Mouse (Mus musculus) G1E (cell line): ENCODE measurements around the gene Asxl1. TPM values are rescaled to one million over a fixed set of nuclear protein-coding genes. Genes with fewer than 3 reads are reported as not detected.

Source experiments
- ATAC-seq: 2 replicates; pipeline ENCODE4 v1.8.0; 2016; ENCODE audit warnings: mild to moderate bottlenecking; ENCODE audit not compliant: insufficient number of reproducible peaks, poor library complexity, low FRiP score, severe bottlenecking; ENCODE audit errors: extremely low read depth
- DNase-seq: peaks from one replicate; pipeline ENCODE4 v3.0.0; 2012; ENCODE audit warnings: low spot score
- H3K27me3 ChIP-seq: 2 replicates; pipeline ENCODE4 v1.6.1; 2012; ENCODE audit warnings: mild to moderate bottlenecking, low read length, inconsistent platforms; ENCODE audit not compliant: insufficient read depth
- H3K36me3 ChIP-seq: replicated peaks from 2 replicates; pipeline ENCODE3; 2012; ENCODE audit warnings: mild to moderate bottlenecking, inconsistent platforms
- H3K4me1 ChIP-seq: 2 replicates; pipeline ENCODE4 v1.6.1; 2012; ENCODE audit warnings: low read depth, low read length, inconsistent platforms, mixed read lengths; ENCODE audit not compliant: insufficient read depth
- H3K4me3 ChIP-seq: 2 replicates; pipeline ENCODE4 v1.5.1; 2012; ENCODE audit warnings: low read depth, mild to moderate bottlenecking, inconsistent platforms, low read length, moderate library complexity, mixed read lengths
- H3K9me3 ChIP-seq: replicated peaks from 2 replicates; pipeline ENCODE4 v1.6.1; 2012; ENCODE audit warnings: inconsistent platforms
- CTCF ChIP-seq: IDR thresholded peaks from 2 replicates; pipeline ENCODE4 v1.5.1; 2012; ENCODE audit warnings: low read depth, low read length, inconsistent platforms, mixed read lengths
- GATA1 ChIP-seq: IDR thresholded peaks from 2 replicates; pipeline ENCODE4 v1.6.1; 2012; ENCODE audit warnings: borderline replicate concordance, low read length, inconsistent platforms, mixed read lengths
- GATA2 ChIP-seq: IDR thresholded peaks from 2 replicates; pipeline ENCODE4 v1.6.1; 2012; ENCODE audit warnings: low read depth, low read length, inconsistent platforms, borderline replicate concordance
- POLR2AphosphoS5 ChIP-seq: IDR thresholded peaks from 2 replicates; pipeline ENCODE4 v1.6.1; 2012; ENCODE audit warnings: low read depth, low read length, inconsistent platforms; ENCODE audit not compliant: insufficient replicate concordance
- TAL1 ChIP-seq: conservative IDR thresholded peaks from 2 replicates; pipeline ENCODE4 v1.6.1; 2012; ENCODE audit warnings: low read depth, low read length, inconsistent platforms, mixed read lengths
- polyA plus RNA-seq: library from polyadenylated mRNA; stranded (reverse); fragments of >175 nt; gene quantifications from 2 replicates; pipeline ENCODE4 v1.2.3, GENCODE M21; 2012
- total RNA-seq, 2 experiments: library from RNA; stranded (forward) in 1 of 2; stranded (reverse) in 1 of 2; fragments of 200-1000 nt in 1 of 2; fragments of >200 nt in 1 of 2; fragmentation: Nextera tagmentation in 1 of 2; gene quantifications; 2 replicates each; pipeline ENCODE4 v1.2.3; 2014 to 2017

Gene Asxl1
- total and polyA plus RNA-seq, 3 experiments, result 16.8 to 54.3 (median 50.0) TPM

DNA sequence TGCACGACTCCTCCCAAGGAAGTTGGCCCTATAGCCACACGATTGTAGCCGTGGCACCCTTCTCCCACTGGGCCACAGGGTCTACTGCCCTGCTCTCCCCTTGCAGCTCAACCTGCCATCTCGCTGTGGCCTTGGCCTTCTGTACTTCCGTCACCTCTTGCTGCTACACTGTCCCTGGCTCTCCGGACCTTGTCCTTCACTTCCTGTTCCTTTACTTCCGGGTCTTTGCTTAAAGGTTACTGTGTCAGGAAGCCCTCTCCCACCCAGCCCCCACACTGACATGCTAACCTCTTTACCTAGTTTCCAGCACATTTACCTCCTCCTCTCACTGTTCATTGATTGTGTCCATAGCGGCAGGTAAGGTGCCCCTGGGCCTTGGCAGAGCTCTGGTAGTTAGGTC lies 78.9 kb downstream of the Asxl1 start:
- Histone ChIP-seq H3K36me3 (peaks cover 82% of the 10 kb centered on the region), H3K27me3 (no peaks in the 10 kb centered on the region; the same call in 1 of the 2 replicates), H3K9me3 (no peaks in the 10 kb centered on the region), H3K4me1 (peaks cover 72% of the 10 kb centered on the region), H3K4me3 (no peak overlapping the region)
- ATAC-seq (no peak), DNase-seq (no peak)
- TF ChIP-seq CTCF (no peak), TAL1 (no peak), POLR2AphosphoS5 (no peak), GATA2 (no peak), GATA1 (no peak)

DNA sequence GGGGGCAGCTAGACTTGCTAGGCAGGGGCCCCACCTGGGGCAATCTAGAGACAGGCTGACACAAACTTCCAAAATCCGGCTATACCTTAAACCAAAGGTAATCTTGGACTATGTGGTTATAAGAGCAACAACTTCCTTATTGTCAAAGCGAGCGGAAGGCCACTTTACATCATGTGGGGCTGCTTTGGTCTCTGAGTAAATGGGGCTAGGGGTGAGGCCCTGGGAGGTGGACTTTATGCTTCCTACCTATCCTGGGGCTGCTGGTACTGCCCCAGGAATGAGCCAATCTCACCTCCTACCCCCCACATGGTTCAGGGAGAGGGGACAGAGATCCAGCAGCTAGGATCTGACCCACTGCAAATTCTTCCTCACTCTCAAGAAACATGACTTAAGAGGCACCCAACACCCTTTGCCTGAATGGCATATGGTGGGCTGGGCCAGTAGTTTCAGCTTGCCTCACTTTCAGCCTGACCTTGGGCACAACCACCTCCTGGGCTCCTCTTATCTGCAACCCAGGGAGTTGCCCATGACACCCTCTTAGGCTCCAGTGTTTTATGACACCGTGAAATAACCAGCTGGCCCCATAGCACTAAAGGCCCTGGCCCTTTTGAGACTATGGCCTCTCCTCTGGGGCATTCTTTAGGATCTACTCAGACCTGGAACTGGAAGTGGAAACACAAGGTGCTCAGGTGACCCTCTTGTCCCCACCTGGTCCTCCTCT lies 79.7 kb downstream of the Asxl1 start:
- Histone ChIP-seq H3K27me3 (no peaks in the 10 kb centered on the region; the same call in 1 of the 2 replicates), H3K4me1 (peaks cover 78% of the 10 kb centered on the region), H3K9me3 (no peaks in the 10 kb centered on the region), H3K4me3 (no peak overlapping the region; the same call in 1 of the 2 replicates), H3K36me3 (peaks cover 82% of the 10 kb centered on the region)
- DNase-seq (peak; percentile 28), ATAC-seq (no peak)
- TF ChIP-seq GATA2 (no peak), CTCF (no peak), TAL1 (no peak), POLR2AphosphoS5 (no peak), GATA1 (no peak)

DNA sequence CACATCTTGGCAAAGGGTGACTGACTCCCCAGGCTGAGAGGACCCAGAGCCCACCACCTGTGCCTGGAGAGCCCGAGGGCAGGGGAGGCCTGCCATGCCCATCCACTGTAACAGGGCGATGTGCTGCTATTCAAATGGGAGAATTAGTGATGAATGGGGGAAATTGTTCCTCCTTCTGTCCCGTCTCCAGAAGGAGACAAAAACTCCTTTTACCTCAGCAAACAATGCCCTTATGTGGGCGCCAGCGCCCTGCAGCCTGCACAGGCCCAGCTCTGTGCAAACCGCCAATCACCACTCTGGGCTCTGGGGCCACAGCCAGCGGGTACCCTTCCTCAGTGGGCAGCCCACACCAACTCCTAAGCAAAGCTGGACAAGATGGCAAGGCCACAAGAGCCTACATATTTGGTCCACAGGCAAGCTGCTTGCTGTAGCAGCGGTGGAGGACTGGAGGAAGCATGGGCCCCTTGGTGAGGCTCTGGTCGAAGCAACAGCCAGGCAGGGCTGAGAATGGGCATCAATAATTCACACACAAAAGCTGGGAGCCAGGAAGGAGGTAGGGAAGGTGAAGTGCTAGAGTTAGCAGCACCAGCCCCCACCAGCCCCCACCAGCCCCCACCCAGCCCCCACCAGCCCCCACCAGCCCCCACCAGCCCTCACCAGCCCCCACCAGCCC lies 80.5 kb downstream of the Asxl1 start:
- Histone ChIP-seq H3K4me3 (peak overlapping the region; percentile 42; the same call in 1 of the 2 replicates), H3K36me3 (peaks cover 82% of the 10 kb centered on the region), H3K4me1 (peaks cover 83% of the 10 kb centered on the region), H3K9me3 (no peaks in the 10 kb centered on the region), H3K27me3 (no peaks in the 10 kb centered on the region)
- no peak for TF ChIP-seq TAL1
- TF ChIP-seq POLR2AphosphoS5, result no peak
- TF ChIP-seq GATA2, result no peak
- TF ChIP-seq CTCF, result no peak
- TF ChIP-seq GATA1, result no peak
- ATAC-seq, result no peak
- peak; percentile 61 for DNase-seq

DNA sequence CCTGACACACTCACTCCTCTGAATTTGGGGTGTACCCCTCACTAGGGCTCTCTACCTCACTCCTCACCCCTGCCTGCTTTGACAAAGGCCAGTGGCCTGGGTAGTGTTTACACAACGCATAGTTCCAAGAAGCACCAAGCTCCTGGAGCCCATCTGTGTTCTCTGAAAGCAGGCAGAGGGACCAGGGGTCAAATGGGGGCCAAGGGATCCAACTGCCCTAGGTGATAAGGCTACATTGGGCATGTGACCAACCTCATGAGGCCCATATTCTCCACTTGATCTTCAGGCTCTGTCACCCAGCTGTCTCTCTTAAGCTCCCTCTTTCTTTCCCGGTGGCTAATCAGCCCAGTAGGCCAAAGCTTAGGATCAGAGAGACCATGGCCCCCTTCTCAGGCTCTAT lies 81.3 kb downstream of the Asxl1 start:
- peak overlapping the region; percentile 21; the same call in 1 of the 2 replicates for H3K4me3 ChIP-seq
- peaks cover 84% of the 10 kb centered on the region for H3K4me1 ChIP-seq
- no peak for TF ChIP-seq GATA1
- peak; percentile 79 for TF ChIP-seq TAL1
- ATAC-seq (peak; percentile 95), DNase-seq (peak; percentile 91)
- H3K9me3 ChIP-seq, result no peaks in the 10 kb centered on the region
- H3K36me3 ChIP-seq, result peaks cover 87% of the 10 kb centered on the region
- no peaks in the 10 kb centered on the region for H3K27me3 ChIP-seq

DNA sequence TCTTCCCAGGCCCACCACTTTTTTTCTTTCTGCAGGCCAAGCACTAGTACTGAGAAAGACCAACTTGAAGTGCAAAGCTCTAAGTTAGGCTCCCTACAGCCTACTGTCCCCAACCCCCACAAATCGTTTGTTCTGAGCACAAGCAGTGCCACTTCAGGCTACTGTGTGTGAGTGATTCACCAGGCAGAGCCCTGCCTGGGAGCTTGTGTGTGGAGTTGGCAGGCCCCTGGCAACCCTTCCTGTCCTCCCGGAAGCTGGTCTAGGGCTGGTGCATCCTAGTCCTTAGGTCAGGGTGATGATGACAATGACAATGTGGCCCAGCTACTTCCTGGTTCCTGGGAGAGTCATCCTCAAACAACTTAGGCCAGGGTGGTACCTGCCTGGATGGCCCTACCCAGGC lies 82.9 kb downstream of the Asxl1 start:
- Histone ChIP-seq H3K4me3 (no peak overlapping the region; the same call in 1 of the 2 replicates), H3K36me3 (peaks cover 88% of the 10 kb centered on the region), H3K9me3 (no peaks in the 10 kb centered on the region), H3K4me1 (peaks cover 74% of the 10 kb centered on the region), H3K27me3 (no peaks in the 10 kb centered on the region; the same call in 1 of the 2 replicates)
- no peak for ATAC-seq
- no peak for DNase-seq
- TF ChIP-seq GATA2 (no peak), TAL1 (no peak), POLR2AphosphoS5 (no peak), CTCF (no peak), GATA1 (no peak)

DNA sequence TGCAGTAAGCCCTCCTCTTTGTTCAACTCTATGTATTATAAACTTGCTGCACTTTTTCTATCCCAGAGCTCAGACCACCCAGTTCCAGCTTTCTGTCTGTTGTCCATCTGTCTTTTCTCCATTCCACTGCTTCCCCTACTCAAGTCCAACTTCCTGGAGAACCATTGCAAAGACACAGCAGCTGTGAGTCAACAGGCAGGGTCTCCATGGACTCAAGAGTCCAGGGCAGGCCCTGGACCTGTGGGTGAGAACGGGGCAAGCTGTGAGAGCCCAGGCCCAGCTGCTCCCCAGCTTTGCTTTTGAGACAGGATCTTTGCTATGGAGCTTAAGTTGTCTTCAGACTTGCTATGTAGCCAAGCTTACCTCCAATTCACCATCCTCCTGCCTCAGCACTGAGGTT lies 84.9 kb downstream of the Asxl1 start:
- Histone ChIP-seq H3K4me3 (no peak overlapping the region), H3K36me3 (peaks cover 87% of the 10 kb centered on the region), H3K9me3 (no peaks in the 10 kb centered on the region), H3K27me3 (no peaks in the 10 kb centered on the region; the same call in 1 of the 2 replicates), H3K4me1 (peaks cover 72% of the 10 kb centered on the region)
- DNase-seq, result no peak
- ATAC-seq, result no peak
- TF ChIP-seq TAL1 (no peak), POLR2AphosphoS5 (no peak), GATA1 (no peak), CTCF (no peak), GATA2 (no peak)
